Mouse (Mus musculus): ENCODE results near the gene Rab26.

DNA sequence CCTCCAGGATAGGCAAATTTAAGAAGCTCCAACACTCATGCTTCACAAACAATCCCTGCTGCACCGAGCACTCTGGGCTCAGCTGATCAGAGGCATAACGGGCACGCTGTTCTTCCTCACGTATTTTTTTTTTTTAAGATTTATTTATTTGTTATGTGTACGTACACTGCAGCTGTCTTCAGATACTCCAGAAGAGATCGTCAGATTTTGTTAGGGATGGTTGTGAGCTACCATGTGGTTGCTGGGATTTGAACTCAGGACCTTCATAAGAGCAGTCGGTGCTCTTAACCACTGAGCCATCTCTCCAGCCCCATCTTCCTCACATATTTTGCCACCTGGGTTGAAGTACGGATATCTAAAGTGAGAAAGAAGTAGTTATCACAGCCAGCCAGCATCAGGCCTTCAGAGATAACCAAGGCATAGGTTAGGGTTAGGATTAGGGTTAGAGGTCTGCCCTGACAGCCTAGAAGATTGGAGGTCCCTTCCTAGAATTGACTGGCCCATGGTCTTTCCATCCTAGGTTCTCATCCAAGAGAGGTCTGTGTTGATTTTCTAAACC lies at the start of gene Rab26:
- TF ChIP-seq CTCF (IDR thresholded peaks at IDR 0.05; ENCODE audit: borderline replicate concordance, insufficient read depth, low read depth, low read length) (no peak), POLR2A (IDR thresholded peaks at IDR 0.05; ENCODE audit: borderline replicate concordance, insufficient read depth, low read length) (no peak)

Data from cerebellum, adult 2 months (tissue).